Mouse (Mus musculus) erythroblast, embryonic 14.5 days (primary cell): ENCODE results near the gene Kctd14. TPM values are rescaled to one million over a fixed set of nuclear protein-coding genes. Genes with fewer than 3 reads are reported as not detected.
"Not testable (repeated sequence)": the region's sequence is repeated elsewhere in the genome, so short reads cannot be mapped to it uniquely, and the experiment has no call there.

ENCODE experiments used
- H3K27me3 ChIP-seq: 2 replicates; pipeline ENCODE4 v1.6.1; 2012; ENCODE audit warnings: inconsistent platforms; ENCODE audit not compliant: control insufficient read depth
- H3K36me3 ChIP-seq: 2 replicates; pipeline ENCODE4 v1.6.1; 2012; ENCODE audit warnings: mild to moderate bottlenecking, inconsistent platforms; ENCODE audit not compliant: control insufficient read depth
- H3K4me1 ChIP-seq: 2 replicates; pipeline ENCODE4 v1.6.1; 2012; ENCODE audit warnings: inconsistent platforms; ENCODE audit not compliant: control insufficient read depth
- H3K4me3 ChIP-seq: replicated peaks from 2 replicates; pipeline ENCODE3; 2012; ENCODE audit warnings: moderate library complexity, mild to moderate bottlenecking, inconsistent platforms
- H3K9me3 ChIP-seq: 2 replicates; pipeline ENCODE4 v1.6.1; 2012; ENCODE audit warnings: low read length, inconsistent platforms, mixed read lengths; ENCODE audit not compliant: control insufficient read depth
- GATA1 ChIP-seq: IDR thresholded peaks from 2 replicates; pipeline ENCODE4 v1.6.1; 2012; ENCODE audit warnings: low read length, inconsistent platforms, mixed read lengths
- TAL1 ChIP-seq: IDR thresholded peaks from 3 replicates; pipeline ENCODE4 v1.6.1; 2012; ENCODE audit warnings: low read length, inconsistent platforms, mixed read lengths
- polyA plus RNA-seq: library from polyadenylated mRNA; stranded (reverse); fragments of >175 nt; gene quantifications from 2 replicates; pipeline ENCODE4 v1.2.3, GENCODE M21; 2012

Kctd14 gene
- 2.1 and 2.7 TPM in 2 replicates for polyA plus RNA-seq

- not testable (repeated sequence) for H3K9me3 ChIP-seq
- peaks cover 50% of the 10 kb centered on the region for H3K4me1 ChIP-seq
Observed at GRCm38 (mm10) chr7:97451023-97451422, at the start of gene Kctd14. Gene Kctd14 (plus strand): TSS chr7:97451323.

DNA sequence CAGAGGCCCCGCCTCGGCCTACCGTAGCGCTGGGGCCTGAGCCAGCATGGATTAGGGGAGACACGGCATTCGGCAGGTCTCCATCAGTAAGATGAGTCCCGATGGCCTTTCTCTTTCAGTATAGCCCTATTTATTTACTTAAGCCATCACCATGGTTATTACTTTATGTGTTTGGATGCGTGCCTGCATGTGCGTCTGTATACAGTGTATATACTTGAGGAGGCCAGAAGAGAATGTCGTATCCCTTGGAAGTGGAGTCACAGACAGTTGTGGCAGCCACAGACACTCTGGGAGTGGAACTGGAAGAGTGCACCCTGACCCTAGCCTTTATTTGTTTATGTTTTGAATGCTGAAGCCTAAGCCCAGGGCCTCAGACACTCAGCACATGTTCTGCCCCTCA, 44.0 kb upstream of the Kctd14 start:
- Histone ChIP-seq H3K36me3 (peaks cover 40% of the 10 kb centered on the region), H3K27me3 (no peaks in the 10 kb centered on the region)

More at GRCm38 (mm10) chr7:97451023-97451422, at the start of gene Kctd14:
- Histone ChIP-seq H3K4me3 (peak within 1 kb of the TSS; percentile 66), H3K36me3 (peaks cover 15% of the 10 kb centered on the region)
- not testable (repeated sequence) for H3K27me3 ChIP-seq

GRCm38 (mm10) chr7:97411106-97411505, 40.0 kb upstream of the Kctd14 start:
- Histone ChIP-seq H3K36me3 (peaks cover 38% of the 10 kb centered on the region), H3K27me3 (no peaks in the 10 kb centered on the region), H3K4me1 (0 out of 2 replicates have a peak, but pooled peaks cover 2% of the 10 kb centered on the region), H3K9me3 (no peaks in the 10 kb centered on the region; the same call in 1 of the 2 replicates), H3K4me3 (no peak overlapping the region)
- TF ChIP-seq TAL1 (no peak), GATA1 (no peak)

More for the DNA sequence above, 44.0 kb upstream of the Kctd14 start:
- Histone ChIP-seq H3K4me1 (0 out of 2 replicates have a peak, but pooled peaks cover 2% of the 10 kb centered on the region), H3K9me3 (no peaks in the 10 kb centered on the region; the same call in 1 of the 2 replicates), H3K4me3 (no peak overlapping the region)
- no peak for TF ChIP-seq GATA1
- no peak for TF ChIP-seq TAL1

DNA sequence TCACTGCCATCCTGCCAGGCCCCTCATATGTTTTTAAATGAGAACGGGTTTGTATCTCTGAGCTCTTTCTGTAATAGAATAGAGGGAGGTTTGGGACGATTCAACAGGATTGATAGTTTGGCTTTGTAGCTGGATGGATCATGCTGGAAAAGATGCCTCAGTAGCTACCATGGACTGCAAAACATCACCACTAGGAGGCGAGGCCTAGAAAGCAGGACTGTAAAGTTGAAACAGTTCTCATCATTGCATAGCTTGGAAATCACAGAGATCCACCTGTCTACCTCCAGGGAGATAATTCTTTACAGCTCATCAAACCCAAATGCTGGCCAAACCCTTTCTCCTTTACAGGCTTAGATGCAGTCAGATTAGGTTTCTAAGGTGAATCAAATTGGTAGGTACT, 39.5 kb upstream of the Kctd14 start:
- TF ChIP-seq TAL1 (no peak), GATA1 (no peak)
- peaks cover 38% of the 10 kb centered on the region for H3K36me3 ChIP-seq
- H3K4me3 ChIP-seq = no peak overlapping the region
- no peaks in the 10 kb centered on the region for H3K27me3 ChIP-seq
- H3K4me1 ChIP-seq = 0 out of 2 replicates have a peak, but pooled peaks cover 2% of the 10 kb centered on the region
- H3K9me3 ChIP-seq = no peaks in the 10 kb centered on the region; the same call in 1 of the 2 replicates

DNA sequence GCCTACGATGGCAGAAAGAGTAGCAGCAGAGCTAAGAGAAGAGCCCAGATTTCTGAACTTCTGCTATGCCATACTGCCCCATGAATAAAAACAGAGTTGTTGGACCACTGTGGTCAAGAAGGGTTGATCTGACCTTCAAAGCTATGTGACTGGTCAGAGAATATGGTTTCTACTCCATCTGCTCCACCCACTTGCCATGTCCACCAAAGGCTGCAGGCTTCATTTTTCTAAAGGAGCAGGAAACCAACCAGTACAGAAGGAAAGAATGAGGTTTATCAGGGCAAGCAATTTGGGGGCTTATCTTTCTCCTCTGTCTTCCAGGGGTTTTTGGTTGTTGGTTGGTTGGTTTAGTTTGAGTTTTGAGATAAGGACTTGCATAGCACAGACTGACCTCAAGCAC, 37.1 kb upstream of the Kctd14 start:
- TF ChIP-seq TAL1 (no peak), GATA1 (no peak)
- Histone ChIP-seq H3K4me3 (no peak overlapping the region), H3K9me3 (no peaks in the 10 kb centered on the region; the same call in 1 of the 2 replicates), H3K4me1 (0 out of 2 replicates have a peak, but pooled peaks cover 2% of the 10 kb centered on the region), H3K27me3 (no peaks in the 10 kb centered on the region), H3K36me3 (peaks cover 26% of the 10 kb centered on the region)

DNA sequence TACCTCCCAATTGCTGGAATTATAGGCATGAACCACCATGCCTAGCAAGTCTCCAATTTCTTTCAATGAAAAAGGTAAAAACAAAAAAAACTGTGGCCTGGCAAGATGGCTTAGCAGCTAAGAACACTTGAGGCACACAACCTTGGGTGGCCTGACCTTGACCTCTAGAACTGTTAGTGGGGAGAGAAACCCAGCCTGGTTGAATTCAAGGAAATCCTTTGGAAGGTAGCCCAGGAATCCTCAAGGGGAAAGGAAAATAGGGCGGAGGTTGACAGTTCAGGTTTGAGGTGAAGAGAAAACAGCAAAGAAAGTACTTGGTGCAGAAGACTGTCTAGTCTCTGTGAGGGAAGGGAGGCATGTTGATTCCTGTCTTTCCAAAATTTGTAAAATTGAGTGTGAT, 36.7 kb upstream of the Kctd14 start:
- Histone ChIP-seq H3K36me3 (peaks cover 21% of the 10 kb centered on the region), H3K9me3 (no peaks in the 10 kb centered on the region; the same call in 1 of the 2 replicates), H3K4me1 (0 out of 2 replicates have a peak, but pooled peaks cover 2% of the 10 kb centered on the region), H3K4me3 (no peak overlapping the region), H3K27me3 (no peaks in the 10 kb centered on the region)
- TF ChIP-seq TAL1 = no peak
- no peak for TF ChIP-seq GATA1

GRCm38 (mm10) chr7:97414915-97415687, 36.0 kb upstream of the Kctd14 start:
- no peaks in the 10 kb centered on the region for H3K27me3 ChIP-seq
- 0 out of 2 replicates have a peak, but pooled peaks cover 2% of the 10 kb centered on the region for H3K4me1 ChIP-seq
- no peak overlapping the region for H3K4me3 ChIP-seq
- H3K9me3 ChIP-seq = no peaks in the 10 kb centered on the region; the same call in 1 of the 2 replicates
- no peak for TF ChIP-seq TAL1
- no peak for TF ChIP-seq GATA1
- peaks cover 16% of the 10 kb centered on the region for H3K36me3 ChIP-seq

- no peak overlapping the region for H3K4me3 ChIP-seq
- no peaks in the 10 kb centered on the region for H3K27me3 ChIP-seq
- 0 out of 2 replicates have a peak, but pooled peaks cover 2% of the 10 kb centered on the region for H3K4me1 ChIP-seq
- no peak for TF ChIP-seq TAL1
- no peak for TF ChIP-seq GATA1
- peaks cover 6% of the 10 kb centered on the region for H3K36me3 ChIP-seq
- no peaks in the 10 kb centered on the region for H3K9me3 ChIP-seq
Observed at GRCm38 (mm10) chr7:97416473-97416872, 34.6 kb upstream of the Kctd14 start.
